Mouse (Mus musculus): ENCODE data around the gene Gstp2. TPM values are rescaled to one million over a fixed set of nuclear protein-coding genes. Genes with fewer than 3 reads are reported as not detected.

Gstp2 gene
- polyA plus RNA-seq, 1 experiment from 2014 or later: 13.2 TPM

GRCm38 (mm10) chr19:4083826-4084225 lies 38.0 kb upstream of the Gstp2 start:
- Histone ChIP-seq H3K4me2 (no peak overlapping the region), H3K27ac (no peak overlapping the region), H3K36me3 (no peaks in the 10 kb centered on the region), H3K9me3 (no peaks in the 10 kb centered on the region), H3K4me1 (no peaks in the 10 kb centered on the region), H3K4me3 (replicated peaks) (no peak overlapping the region), H3K27me3 (replicated peaks) (no peaks in the 10 kb centered on the region), H3K9ac (no peak overlapping the region)
- ATAC-seq (ENCODE audit: insufficient read depth, low FRiP score, low read depth): 0 out of 2 replicates have a peak, but pooled peaks have one; percentile 6
- WGBS: 29% methylated on average over 8 of the region's 8 CpGs

GRCm38 (mm10) chr19:4083316-4083715 lies 37.5 kb upstream of the Gstp2 start:
- Histone ChIP-seq H3K4me3 (replicated peaks) (no peak overlapping the region), H3K4me2 (no peak overlapping the region), H3K27me3 (replicated peaks) (no peaks in the 10 kb centered on the region), H3K9ac (no peak overlapping the region), H3K4me1 (no peaks in the 10 kb centered on the region), H3K9me3 (no peaks in the 10 kb centered on the region), H3K27ac (no peak overlapping the region), H3K36me3 (no peaks in the 10 kb centered on the region)
- WGBS: 87% methylated on average over 7 of the region's 7 CpGs
- ATAC-seq (ENCODE audit: insufficient read depth, low FRiP score, low read depth): no peak

DNA sequence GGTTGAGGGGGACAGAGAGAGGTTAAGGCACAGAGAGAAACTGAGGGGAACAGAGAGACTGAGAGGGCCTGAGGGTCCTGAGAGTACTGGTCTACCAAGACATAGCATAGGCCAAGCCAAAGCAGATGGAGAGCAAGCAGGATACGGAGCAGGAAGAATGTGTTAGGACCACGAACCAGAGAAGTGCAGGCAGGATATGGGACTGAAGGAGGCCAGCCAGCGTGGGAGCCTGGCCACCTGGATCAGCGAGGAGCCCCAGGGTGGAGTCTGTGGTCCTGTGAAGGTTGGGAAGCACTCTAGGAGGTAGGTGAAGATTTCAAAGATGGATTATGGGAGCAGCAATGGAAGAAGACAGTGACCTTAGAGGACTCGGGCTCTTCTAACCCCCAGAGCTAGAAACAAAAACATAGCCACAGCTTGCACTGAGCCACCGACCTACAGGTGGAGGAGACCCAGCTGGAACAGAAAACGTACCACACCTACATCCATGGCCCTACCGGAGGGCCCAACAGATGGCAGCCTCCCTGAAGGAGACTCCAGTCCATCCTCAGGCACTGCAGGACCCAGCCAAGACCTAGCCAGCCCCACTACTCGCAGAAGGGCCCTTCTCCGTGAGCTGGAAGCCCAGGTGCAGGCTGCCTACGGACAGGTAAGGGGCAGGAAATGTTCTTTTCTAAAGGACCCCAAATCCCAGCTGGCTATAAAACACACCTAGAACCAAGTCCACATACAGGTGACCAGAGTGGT lies 36.6 kb upstream of the Gstp2 start:
- H3K4me2 ChIP-seq: no peak overlapping the region
- ATAC-seq (ENCODE audit: insufficient read depth, low FRiP score, low read depth): 0 out of 2 replicates have a peak, but pooled peaks have one; percentile 19
- 83% methylated on average over 11 of the region's 11 CpGs for WGBS
- no peak overlapping the region for H3K27ac ChIP-seq
- H3K9ac ChIP-seq: no peak overlapping the region
- no peaks in the 10 kb centered on the region for H3K4me1 ChIP-seq
- no peaks in the 10 kb centered on the region for H3K9me3 ChIP-seq
- no peaks in the 10 kb centered on the region for H3K27me3 ChIP-seq (replicated peaks)
- H3K36me3 ChIP-seq: no peaks in the 10 kb centered on the region
- no peak overlapping the region for H3K4me3 ChIP-seq (replicated peaks)

DNA sequence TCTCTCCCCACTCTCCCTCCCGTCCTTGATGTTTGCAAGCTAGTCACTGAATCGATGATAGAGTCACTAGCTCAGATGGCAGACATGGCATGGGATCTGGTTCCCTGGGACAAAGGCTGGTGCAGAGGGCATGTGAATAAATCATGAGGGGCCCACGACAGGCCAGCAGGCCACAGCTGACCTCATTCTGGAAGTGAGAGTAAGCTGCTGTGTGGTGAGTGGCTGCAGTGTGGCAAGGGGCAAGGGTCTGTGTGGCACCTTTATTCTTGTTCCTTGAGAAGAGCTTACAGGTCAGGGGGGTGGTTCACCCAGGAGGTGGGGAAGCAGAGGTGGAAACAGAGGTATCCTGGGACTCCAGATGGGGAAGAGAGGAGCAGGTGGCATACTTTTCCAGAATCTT lies 35.6 kb upstream of the Gstp2 start, which contains the start of gene Cabp2:
Gene Cabp2, plus strand, starts transcription at position 185 of the 400 bp plus-strand sequence.
- 73% methylated on average over 3 of the region's 3 CpGs for WGBS
- no peaks in the 10 kb centered on the region for H3K27me3 ChIP-seq (replicated peaks)
- no peak within 1 kb of the TSS for H3K4me2 ChIP-seq

DNA sequence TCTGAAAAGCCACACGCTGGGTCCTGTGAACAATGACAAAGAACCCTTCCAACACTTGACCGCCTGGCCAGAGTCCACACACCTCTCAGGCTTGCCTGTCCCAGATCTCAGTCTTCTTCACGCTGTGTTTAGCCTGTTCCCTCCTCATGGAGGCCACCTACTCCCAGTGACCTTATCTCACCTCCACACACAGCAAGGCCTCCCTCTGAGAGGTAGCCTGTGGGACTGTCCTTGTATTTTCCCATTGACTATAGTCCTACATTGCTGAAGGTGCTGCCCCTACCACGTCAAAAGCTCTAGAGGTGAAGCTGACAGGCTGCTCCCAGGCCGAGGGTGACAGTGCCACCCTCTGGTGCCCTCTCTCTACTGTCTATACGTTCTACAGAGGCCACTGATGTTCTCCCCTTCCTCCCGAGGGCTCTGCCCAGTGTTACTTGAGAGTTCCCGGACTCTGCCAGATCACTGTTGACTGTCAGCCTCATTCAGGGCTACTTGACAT lies 34.7 kb upstream of the Gstp2 start:
- H3K9ac ChIP-seq: no peak overlapping the region
- no peaks in the 10 kb centered on the region for H3K36me3 ChIP-seq
- no peak overlapping the region for H3K27ac ChIP-seq
- no peak overlapping the region for H3K4me3 ChIP-seq (replicated peaks)
- no peaks in the 10 kb centered on the region for H3K4me1 ChIP-seq
- 60% methylated on average over 8 of the region's 8 CpGs for WGBS
- peak; percentile 73; the same call in 1 of the 2 replicates for ATAC-seq (ENCODE audit: insufficient read depth, low FRiP score, low read depth)
- no peaks in the 10 kb centered on the region for H3K27me3 ChIP-seq (replicated peaks)
- no peak overlapping the region for H3K4me2 ChIP-seq
- no peaks in the 10 kb centered on the region for H3K9me3 ChIP-seq

More for the DNA sequence above, 35.6 kb upstream of the Gstp2 start, which contains the start of gene Cabp2:
- H3K36me3 ChIP-seq: no peaks in the 10 kb centered on the region
- H3K4me3 ChIP-seq (replicated peaks): no peak within 1 kb of the TSS
- H3K27ac ChIP-seq: no peak within 1 kb of the TSS
- H3K9me3 ChIP-seq: no peaks in the 10 kb centered on the region
- ATAC-seq (ENCODE audit: insufficient read depth, low FRiP score, low read depth): no peak
- no peak within 1 kb of the TSS for H3K9ac ChIP-seq
- H3K4me1 ChIP-seq: no peaks in the 10 kb centered on the region

GRCm38 (mm10) chr19:4079594-4079993 lies 33.8 kb upstream of the Gstp2 start:
- ATAC-seq (ENCODE audit: insufficient read depth, low FRiP score, low read depth): no peak
- H3K9me3 ChIP-seq: no peaks in the 10 kb centered on the region
- H3K4me2 ChIP-seq: no peak overlapping the region
- H3K36me3 ChIP-seq: no peaks in the 10 kb centered on the region
- no peak overlapping the region for H3K27ac ChIP-seq
- H3K4me3 ChIP-seq (replicated peaks): no peak overlapping the region
- 73% methylated on average over 1 of the region's 1 CpGs for WGBS
- H3K4me1 ChIP-seq: no peaks in the 10 kb centered on the region
- H3K9ac ChIP-seq: no peak overlapping the region
- no peaks in the 10 kb centered on the region for H3K27me3 ChIP-seq (replicated peaks)

DNA sequence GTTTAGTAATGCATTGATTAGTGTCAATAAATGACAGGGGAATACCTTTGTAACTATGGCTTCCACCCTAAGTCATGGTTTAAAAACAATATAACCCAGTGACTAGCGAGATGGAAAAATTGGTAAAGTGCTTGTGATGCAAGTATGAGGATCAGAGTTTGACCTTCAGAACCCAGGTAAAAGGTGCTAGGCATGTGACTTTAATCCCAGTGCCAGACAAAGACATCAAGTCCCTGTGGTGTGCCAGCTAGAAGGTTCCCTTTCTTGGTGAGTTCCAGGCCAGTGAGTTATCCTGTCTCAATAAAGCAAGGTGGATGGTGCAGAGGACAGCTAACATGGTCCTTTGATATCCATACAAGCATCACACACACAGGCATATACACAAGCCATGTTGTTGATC lies 29.7 kb upstream of the Gstp2 start:
- H3K27ac ChIP-seq: no peak overlapping the region
- H3K4me2 ChIP-seq: no peak overlapping the region
- no peaks in the 10 kb centered on the region for H3K27me3 ChIP-seq (replicated peaks)
- no peaks in the 10 kb centered on the region for H3K36me3 ChIP-seq
- no peaks in the 10 kb centered on the region for H3K9me3 ChIP-seq
- no peaks in the 10 kb centered on the region for H3K4me1 ChIP-seq
- H3K4me3 ChIP-seq (replicated peaks): no peak overlapping the region
- no peak overlapping the region for H3K9ac ChIP-seq
- 96% methylated on average over 1 of the region's 1 CpGs for WGBS
- ATAC-seq (ENCODE audit: insufficient read depth, low FRiP score, low read depth): no peak

- ATAC-seq (ENCODE audit: insufficient read depth, low FRiP score, low read depth): no peak
- Histone ChIP-seq H3K4me1 (0 out of 2 replicates have a peak, but pooled peaks cover 2% of the 10 kb centered on the region), H3K4me2 (no peak overlapping the region), H3K9ac (no peak overlapping the region), H3K27ac (no peak overlapping the region), H3K36me3 (no peaks in the 10 kb centered on the region), H3K4me3 (replicated peaks) (no peak overlapping the region), H3K9me3 (no peaks in the 10 kb centered on the region), H3K27me3 (replicated peaks) (no peaks in the 10 kb centered on the region)
- WGBS: 75% methylated on average over 6 of the region's 6 CpGs
These were observed 27.0 kb upstream of the Gstp2 start for GRCm38 (mm10) chr19:4072706-4073424.

DNA sequence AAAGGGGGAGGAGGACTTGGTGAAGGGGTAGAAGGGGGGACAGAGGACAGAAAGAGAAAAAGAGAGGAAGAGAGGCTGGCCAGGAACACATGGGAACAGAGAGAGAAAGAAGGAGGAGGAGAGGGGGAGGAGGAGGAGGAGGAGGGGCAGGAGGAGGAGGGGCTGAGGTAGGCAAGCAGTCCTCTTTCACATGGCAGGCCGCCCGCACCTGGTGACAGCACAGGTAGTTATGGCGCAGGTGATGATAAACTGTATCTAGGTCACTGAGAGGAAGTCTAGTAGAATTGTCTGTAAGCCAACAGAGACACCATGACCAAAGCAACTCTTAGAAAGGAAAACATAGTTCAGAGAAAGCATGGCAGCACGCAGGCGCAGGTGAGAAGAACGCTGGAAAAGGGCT lies 25.6 kb upstream of the Gstp2 start:
- Histone ChIP-seq H3K27me3 (replicated peaks) (no peaks in the 10 kb centered on the region), H3K36me3 (no peaks in the 10 kb centered on the region), H3K9ac (no peak overlapping the region), H3K4me2 (no peak overlapping the region), H3K4me3 (replicated peaks) (no peak overlapping the region), H3K27ac (no peak overlapping the region), H3K9me3 (no peaks in the 10 kb centered on the region), H3K4me1 (0 out of 2 replicates have a peak, but pooled peaks cover 2% of the 10 kb centered on the region)
- WGBS: 88% methylated on average over 6 of the region's 6 CpGs
- no peak for ATAC-seq (ENCODE audit: insufficient read depth, low FRiP score, low read depth)

GRCm38 (mm10) chr19:4070756-4071155 lies 24.9 kb upstream of the Gstp2 start:
- H3K9ac ChIP-seq: no peak overlapping the region
- no peak overlapping the region for H3K4me3 ChIP-seq (replicated peaks)
- 77% methylated on average over 8 of the region's 8 CpGs for WGBS
- no peaks in the 10 kb centered on the region for H3K27me3 ChIP-seq (replicated peaks)
- H3K9me3 ChIP-seq: no peaks in the 10 kb centered on the region
- H3K27ac ChIP-seq: no peak overlapping the region
- no peak overlapping the region for H3K4me2 ChIP-seq
- ATAC-seq (ENCODE audit: insufficient read depth, low FRiP score, low read depth): no peak
- H3K36me3 ChIP-seq: no peaks in the 10 kb centered on the region
- 0 out of 2 replicates have a peak, but pooled peaks cover 2% of the 10 kb centered on the region for H3K4me1 ChIP-seq

- Histone ChIP-seq H3K4me1 (0 out of 2 replicates have a peak, but pooled peaks cover 2% of the 10 kb centered on the region), H3K4me2 (no peak overlapping the region), H3K27me3 (replicated peaks) (no peaks in the 10 kb centered on the region), H3K36me3 (no peaks in the 10 kb centered on the region), H3K4me3 (replicated peaks) (no peak overlapping the region), H3K9me3 (no peaks in the 10 kb centered on the region), H3K27ac (no peak overlapping the region), H3K9ac (no peak overlapping the region)
- WGBS: 62% methylated on average over 15 of the region's 15 CpGs
- ATAC-seq (ENCODE audit: insufficient read depth, low FRiP score, low read depth): no peak
These were observed 24.5 kb upstream of the Gstp2 start for GRCm38 (mm10) chr19:4070311-4070710.

All from stomach, embryonic 15.5 days (tissue).